12 mouse cellular contexts compared by ENCODE assay signal in the genomic region with DNA sequence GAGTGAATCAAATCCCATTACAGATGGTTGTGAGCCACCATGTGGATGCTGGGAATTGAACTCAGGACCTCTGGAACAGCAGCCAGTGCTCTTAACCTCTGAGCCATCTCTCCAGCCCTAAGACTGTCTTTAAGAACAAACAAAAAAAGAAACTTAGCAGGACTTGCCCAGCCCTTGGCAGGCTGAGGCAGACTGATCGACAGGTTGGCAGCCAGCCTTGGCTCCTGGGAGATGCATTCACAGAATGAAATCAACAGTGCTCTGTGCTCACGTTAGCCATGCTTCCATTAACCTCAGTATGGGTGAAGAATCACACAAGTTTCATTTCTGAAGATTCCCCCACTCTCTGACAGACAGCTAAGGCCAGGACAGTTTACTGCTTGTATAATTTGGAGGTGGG. TPM values are rescaled to one million over a fixed set of nuclear protein-coding genes. Genes with fewer than 3 reads are reported as not detected.
A peak's percentile ranks its signal among the peaks of the same experiment; 100 is the strongest.
DNase-seq lines count a peak whose midpoint lies in the region; ATAC-seq and TF ChIP-seq lines count a peak whose summit lies in the region.
"Had no signal": no experiment of that assay in that cellular context is flagged by ENCODE, and none has a peak within 500 bp of the region (broad histone marks: within the 10 kb centered on the region; RNA-seq: fewer than 3 reads in every experiment).

No protein-coding gene starts in this region.

- peaks cover 8% of the 10 kb centered on the region for H3K36me3 ChIP-seq in midbrain, embryonic 14.5 days (ENCODE audit: control insufficient read depth, insufficient read depth, low read length)
- H3K36me3 ChIP-seq in midbrain, embryonic 11.5 days (ENCODE audit: control insufficient read depth, insufficient read depth, low read length), result peaks cover 5% of the 10 kb centered on the region; the same call in 1 of the 2 replicates

- no peaks in the 10 kb centered on the region for H3K27me3 ChIP-seq in midbrain, embryonic 14.5 days (ENCODE audit: control insufficient read depth, insufficient read depth, low read length)
- H3K27me3 ChIP-seq in midbrain, embryonic 11.5 days (ENCODE audit: control insufficient read depth, insufficient read depth, low read length), result no peaks in the 10 kb centered on the region
- H3K27me3 ChIP-seq: liver, embryonic 13.5 days had no signal

- DNase-seq in gastrocnemius, adult 2 months, result peak; percentile 23
- no peak for DNase-seq in gastrocnemius, adult 18-20 months (ENCODE audit: low spot score)
- DNase-seq in midbrain, embryonic 14.5 days, result peak; percentile 15
- no peak for DNase-seq in midbrain, embryonic 11.5 days (ENCODE audit: low spot score, missing footprints)
- DNase-seq in NIH3T3 (ENCODE audit: low read depth), result peak; percentile 76
- DNase-seq in brain, embryonic 14.5 days (ENCODE audit: low read depth), result peak; percentile 85
- no peak for DNase-seq in testis, postnatal 14 days (ENCODE audit: low spot score)
- DNase-seq: kidney, postnatal 14 days; liver, embryonic 13.5 days; spleen, adult 18-20 months had no signal

- H3K9me3 ChIP-seq in midbrain, embryonic 14.5 days (ENCODE audit: control insufficient read depth, low read length), result no peaks in the 10 kb centered on the region
- H3K9me3 ChIP-seq in midbrain, embryonic 11.5 days (ENCODE audit: control insufficient read depth, low read length), result no peaks in the 10 kb centered on the region
- H3K9me3 ChIP-seq: liver, embryonic 13.5 days had no signal

- no peak overlapping the region for H3K27ac ChIP-seq in gastrocnemius, adult 2 months
- H3K27ac ChIP-seq in midbrain, embryonic 14.5 days (replicated peaks; ENCODE audit: low read depth, low read length), result no peak overlapping the region
- no peak overlapping the region for H3K27ac ChIP-seq in midbrain, embryonic 11.5 days (ENCODE audit: low read depth, low read length)
- H3K27ac ChIP-seq: liver, embryonic 13.5 days; macrophage had no signal

- H3K4me3 ChIP-seq in gastrocnemius, adult 2 months, result no peak overlapping the region
- H3K4me3 ChIP-seq in midbrain, embryonic 14.5 days (replicated peaks; ENCODE audit: low read depth, low read length), result no peak overlapping the region
- H3K4me3 ChIP-seq in midbrain, embryonic 11.5 days (ENCODE audit: low read depth, low read length), result no peak overlapping the region

- no peak for ATAC-seq in midbrain, embryonic 14.5 days (ENCODE audit: low FRiP score, low TSS enrichment)
- ATAC-seq in midbrain, embryonic 11.5 days (ENCODE audit: low FRiP score), result no peak
- no peak for ATAC-seq in erythroid progenitor cell, adult 5-6 weeks (replicated peaks; ENCODE audit: low FRiP score, poor library complexity, severe bottlenecking)

- H3K4me2 ChIP-seq in midbrain, embryonic 14.5 days (ENCODE audit: low read length), result no peak overlapping the region
- H3K4me2 ChIP-seq in midbrain, embryonic 11.5 days, result no peak overlapping the region

- H3K4me1 ChIP-seq in midbrain, embryonic 14.5 days (ENCODE audit: control insufficient read depth, insufficient read depth, low read length), result peaks cover 5% of the 10 kb centered on the region
- peaks cover 6% of the 10 kb centered on the region; the same call in 1 of the 2 replicates for H3K4me1 ChIP-seq in midbrain, embryonic 11.5 days (ENCODE audit: control insufficient read depth, insufficient read depth, low read length)

- intact Hi-C loops in gastrocnemius, adult 2 months (cut with DNase I), result no loop called here

- no peak overlapping the region for H3K9ac ChIP-seq in midbrain, embryonic 14.5 days (replicated peaks; ENCODE audit: low read length)
- H3K9ac ChIP-seq in midbrain, embryonic 11.5 days (ENCODE audit: low read length), result no peak overlapping the region

- no peak for TF ChIP-seq POLR2A in brain, embryonic 14.5 days (IDR thresholded peaks at IDR 0.05; ENCODE audit: borderline replicate concordance, extremely low read depth, insufficient read depth, insufficient read length, poor library complexity, severe bottlenecking)

- 70% methylated on average over 2 of the region's 2 CpGs for WGBS in midbrain, embryonic 14.5 days
- WGBS in midbrain, embryonic 11.5 days, result 82% methylated on average over 2 of the region's 2 CpGs

- no peak for TF ChIP-seq CTCF in gastrocnemius, adult 2 months (IDR thresholded peaks at IDR 0.05)
- no peak for TF ChIP-seq CTCF in brain, embryonic 14.5 days (IDR thresholded peaks at IDR 0.05; ENCODE audit: borderline replicate concordance, extremely low read depth, insufficient read depth, insufficient read length)

RNA-seq across cellular contexts. Expression of a gene that starts 1.2 kb away (rescaled TPM):
- 10 to 100 TPM; 13.6 to 15.4 TPM for total RNA-seq in gastrocnemius, adult 2 months (2021)
- 10 to 100 TPM; 11.7 to 14.4 TPM for total RNA-seq in gastrocnemius, adult 18-20 months (2021)
- 43.3 and 57.7 TPM in 2 replicates for polyA plus RNA-seq in midbrain, embryonic 14.5 days (2014; fragmentation: Nextera tagmentation; extraction: Ambion mirVana)
- 68.3 and 76.1 TPM in 2 replicates for polyA plus RNA-seq in midbrain, embryonic 11.5 days (2014; fragmentation: Nextera tagmentation; extraction: Ambion mirVana)
- polyA plus RNA-seq in brain, embryonic 14.5 days (2012; rRNA removed), result 30.2 and 34.4 TPM in 2 replicates
- 8.6 and 10.9 TPM in 2 replicates for total RNA-seq in erythroid progenitor cell, adult 5-6 weeks (2015; ENCODE audit: low replicate concordance)
- total RNA-seq in erythroid progenitor cell, adult 5-6 weeks (2017; ENCODE audit: low replicate concordance), result 7.9 and 9.5 TPM in 2 replicates

RNA-seq across cellular contexts. Expression of a gene that starts 58.4 kb away (rescaled TPM):
- 10 to 100 TPM; 22.4 to 24.2 TPM for total RNA-seq in gastrocnemius, adult 2 months (2021)
- total RNA-seq in gastrocnemius, adult 18-20 months (2021), result 10 to 100 TPM; 19.1 to 21.4 TPM
- 40.4 and 46.9 TPM in 2 replicates for polyA plus RNA-seq in midbrain, embryonic 14.5 days (2014; fragmentation: Nextera tagmentation; extraction: Ambion mirVana)
- polyA plus RNA-seq in midbrain, embryonic 11.5 days (2014; fragmentation: Nextera tagmentation; extraction: Ambion mirVana), result 38.5 and 41.8 TPM in 2 replicates
- 43.3 and 77.1 TPM in 2 replicates for polyA plus RNA-seq in brain, embryonic 14.5 days (2012; rRNA removed)
- total RNA-seq in erythroid progenitor cell, adult 5-6 weeks (2015; ENCODE audit: low replicate concordance), result 35.0 and 65.4 TPM in 2 replicates
- 54.1 and 57.1 TPM in 2 replicates for total RNA-seq in erythroid progenitor cell, adult 5-6 weeks (2017; ENCODE audit: low replicate concordance)

Comparison
In these comparisons a context has a peak if more than half of its experiments do, and no peak if none do; other contexts are left out.
1. DNase-seq: peak in gastrocnemius, adult 2 months (single experiment), midbrain, embryonic 14.5 days (single experiment), NIH3T3 (single experiment) and brain, embryonic 14.5 days (single experiment); none in gastrocnemius, adult 18-20 months (single experiment), midbrain, embryonic 11.5 days (single experiment) and testis, postnatal 14 days (single experiment).